Comparison of ENCODE assay signal across 11 mouse cellular contexts in genomic region chr13:37492115-37493001, GRCm38 (mm10).
DNase-seq lines count a peak whose midpoint lies in the region; ATAC-seq lines count a peak whose summit lies in the region.
"Had no signal": no experiment of that assay in that cellular context is flagged by ENCODE, and none has a peak within 500 bp of the region (broad histone marks: within the 10 kb centered on the region; RNA-seq: fewer than 3 reads in every experiment).

No protein-coding gene starts in this region.

- DNase-seq in kidney, adult 8-10 months: no peak
- peak; percentile 77 for DNase-seq in adrenal gland, postnatal 10 days
- DNase-seq in forelimb bud, embryonic 11.5 days (ENCODE audit: low read depth, low spot score): peak; percentile 88
- peak; percentile 35 to 71 for DNase-seq in lung, postnatal 4 days
- DNase-seq in thymus, postnatal 4 days: no peak
- no peak for DNase-seq in frontal cortex, postnatal 36 days (ENCODE audit: low spot score in 2 of 2)
- DNase-seq: heart, adult 18-20 months; thymus, adult 18-20 months had no signal

- peak; percentile 92 for ATAC-seq in kidney, embryonic 16.5 days (ENCODE audit: low FRiP score, low TSS enrichment)

- H3K4me3 ChIP-seq in kidney, embryonic 16.5 days (ENCODE audit: low read length): no peak overlapping the region
- H3K4me3 ChIP-seq: hindbrain, embryonic 13.5 days; midbrain, embryonic 10.5 days had no signal

- no peaks in the 10 kb centered on the region for H3K27me3 ChIP-seq in kidney, embryonic 16.5 days (ENCODE audit: insufficient read depth, low read length)
- H3K27me3 ChIP-seq: hindbrain, embryonic 13.5 days had no signal

- H3K9me3 ChIP-seq in kidney, embryonic 16.5 days (ENCODE audit: low read length): no peaks in the 10 kb centered on the region
- H3K9me3 ChIP-seq: hindbrain, embryonic 13.5 days; midbrain, embryonic 10.5 days had no signal

- H3K4me2 ChIP-seq in kidney, embryonic 16.5 days (replicated peaks; ENCODE audit: low read depth, low read length): peak overlapping the region; percentile 16
- H3K4me2 ChIP-seq: hindbrain, embryonic 13.5 days had no signal

- 22% methylated on average over 11 of the region's 11 CpGs for WGBS in kidney, embryonic 16.5 days

- peak overlapping the region; percentile 86 for H3K27ac ChIP-seq in kidney, embryonic 16.5 days (ENCODE audit: low read length)
- H3K27ac ChIP-seq: hindbrain, embryonic 13.5 days; midbrain, embryonic 10.5 days had no signal

- peaks cover 18% of the 10 kb centered on the region for H3K4me1 ChIP-seq in kidney, embryonic 16.5 days (ENCODE audit: insufficient read depth, low read length)
- H3K4me1 ChIP-seq: hindbrain, embryonic 13.5 days; midbrain, embryonic 10.5 days had no signal

- no peak overlapping the region for H3K9ac ChIP-seq in kidney, embryonic 16.5 days (replicated peaks; ENCODE audit: low read length)
- H3K9ac ChIP-seq: hindbrain, embryonic 13.5 days had no signal

- no peaks in the 10 kb centered on the region for H3K36me3 ChIP-seq in kidney, embryonic 16.5 days (ENCODE audit: insufficient read depth, low read length)
- H3K36me3 ChIP-seq: hindbrain, embryonic 13.5 days; midbrain, embryonic 10.5 days had no signal

Comparison
In these comparisons a context has a peak if more than half of its experiments do, and no peak if none do; other contexts are left out.
1. DNase-seq: peak in adrenal gland, postnatal 10 days (single experiment), forelimb bud, embryonic 11.5 days (single experiment) and lung, postnatal 4 days (2 of 2); none in kidney, adult 8-10 months (0 of 2), thymus, postnatal 4 days (single experiment) and frontal cortex, postnatal 36 days (0 of 2).